Mouse (Mus musculus) mouse trophoblast stem cell (cell line): ENCODE data around the gene Nt5c2.

Experiments
- in situ Hi-C, 2 experiments: fragments of 300-500 bp; cut with MseI, MboI; formaldehyde crosslinking; loops; 2 replicates in 1 of 2; 3 replicates in 1 of 2; pipeline ENCODE4 v1.15.1; 2025

Nt5c2 gene

GRCm38 (mm10) chr19:46930026-46930425 is 84.9 kb downstream of the Nt5c2 start:
- in situ Hi-C loops = no loop called here

GRCm38 (mm10) chr19:46929044-46929587 is 85.8 kb downstream of the Nt5c2 start:
- in situ Hi-C loops = no loop called here

- in situ Hi-C loops = no loop called here
Observed at GRCm38 (mm10) chr19:46928136-46928535, 86.8 kb downstream of the Nt5c2 start.

- in situ Hi-C loops = no loop called here
Observed at GRCm38 (mm10) chr19:46926951-46927350, 88.0 kb downstream of the Nt5c2 start.

GRCm38 (mm10) chr19:46926357-46926756 is 88.6 kb downstream of the Nt5c2 start:
- in situ Hi-C loops = no loop called here

- in situ Hi-C loops = no loop called here
Observed at GRCm38 (mm10) chr19:46920571-46920970, 94.4 kb downstream of the Nt5c2 start.

- in situ Hi-C loops = no loop called here
Observed at GRCm38 (mm10) chr19:46915406-46916080, 99.4 kb downstream of the Nt5c2 start.

- in situ Hi-C loops = no loop called here
Observed at GRCm38 (mm10) chr19:46913626-46914025, 101.3 kb downstream of the Nt5c2 start.

- in situ Hi-C loops = no loop called here
Observed at GRCm38 (mm10) chr19:46911492-46911891, 103.5 kb downstream of the Nt5c2 start.

- in situ Hi-C loops = no loop called here
Observed at GRCm38 (mm10) chr19:46908977-46909376, 106.0 kb downstream of the Nt5c2 start.

- in situ Hi-C loops = no loop called here
Observed at GRCm38 (mm10) chr19:46908207-46908606, 106.7 kb downstream of the Nt5c2 start.

- in situ Hi-C loops = no loop called here
Observed at GRCm38 (mm10) chr19:46905971-46906370, 109.0 kb downstream of the Nt5c2 start.

- in situ Hi-C loops = no loop called here
Observed at GRCm38 (mm10) chr19:46905383-46905782, 109.6 kb downstream of the Nt5c2 start.

GRCm38 (mm10) chr19:46904907-46905306 is 110.0 kb downstream of the Nt5c2 start:
- in situ Hi-C loops = no loop called here

GRCm38 (mm10) chr19:46903379-46903778 is 111.6 kb downstream of the Nt5c2 start:
- in situ Hi-C loops = no loop called here

- in situ Hi-C loops = no loop called here
Observed at GRCm38 (mm10) chr19:46901323-46901722, 113.6 kb downstream of the Nt5c2 start.

GRCm38 (mm10) chr19:46900786-46901185 is 114.2 kb downstream of the Nt5c2 start:
- in situ Hi-C loops = no loop called here

GRCm38 (mm10) chr19:46899871-46900270 is 115.1 kb downstream of the Nt5c2 start:
- in situ Hi-C loops = no loop called here

- in situ Hi-C loops = no loop called here
Observed at GRCm38 (mm10) chr19:46899306-46899705, 115.6 kb downstream of the Nt5c2 start.

- in situ Hi-C loops = no loop called here
Observed at GRCm38 (mm10) chr19:46898222-46898621, 116.7 kb downstream of the Nt5c2 start.

GRCm38 (mm10) chr19:46897135-46897534 is 117.8 kb downstream of the Nt5c2 start:
- in situ Hi-C loops = no loop called here

- in situ Hi-C loops = no loop called here
Observed at GRCm38 (mm10) chr19:46893484-46893883, 121.5 kb downstream of the Nt5c2 start.

- in situ Hi-C loops = no loop called here
Observed at GRCm38 (mm10) chr19:46892856-46893255, 122.1 kb downstream of the Nt5c2 start.

GRCm38 (mm10) chr19:46890657-46891056 is 124.3 kb downstream of the Nt5c2 start:
- in situ Hi-C loops = no loop called here
